Mouse (Mus musculus): ENCODE measurements around the gene Zfp90. TPM values are rescaled to one million over a fixed set of nuclear protein-coding genes. Genes with fewer than 3 reads are reported as not detected.

Gene Zfp90
- polyA plus RNA-seq, 1 experiment, result 4.7 TPM

GRCm38 (mm10) chr8:106403246-106403933 is 11.7 kb upstream of the Zfp90 start:
- Histone ChIP-seq H3K27me3 (ENCODE audit: control insufficient read depth, insufficient read depth, low read length) (no peaks in the 10 kb centered on the region), H3K4me1 (replicated peaks; ENCODE audit: control insufficient read depth, insufficient read depth, low read length) (no peaks in the 10 kb centered on the region), H3K27ac (ENCODE audit: control insufficient read depth, insufficient read depth, low read length) (no peak overlapping the region), H3K36me3 (ENCODE audit: control insufficient read depth, insufficient read depth, low read length) (no peaks in the 10 kb centered on the region), H3K4me3 (ENCODE audit: control insufficient read depth, insufficient read depth, low read length) (no peak overlapping the region)
- TF ChIP-seq POLR2A (IDR thresholded peaks at IDR 0.05; ENCODE audit: control insufficient read depth, extremely low read depth, insufficient read depth, low read length, poor library complexity), result no peak
- TF ChIP-seq CTCF (IDR thresholded peaks at IDR 0.05; ENCODE audit: borderline replicate concordance, control insufficient read depth, extremely low read depth, insufficient read depth, low read length, poor library complexity), result 0 out of 2 replicates have a peak, but pooled peaks have one; percentile 45
- peak; percentile 37 for DNase-seq
- 40% methylated on average over 12 of the region's 12 CpGs for WGBS

DNA sequence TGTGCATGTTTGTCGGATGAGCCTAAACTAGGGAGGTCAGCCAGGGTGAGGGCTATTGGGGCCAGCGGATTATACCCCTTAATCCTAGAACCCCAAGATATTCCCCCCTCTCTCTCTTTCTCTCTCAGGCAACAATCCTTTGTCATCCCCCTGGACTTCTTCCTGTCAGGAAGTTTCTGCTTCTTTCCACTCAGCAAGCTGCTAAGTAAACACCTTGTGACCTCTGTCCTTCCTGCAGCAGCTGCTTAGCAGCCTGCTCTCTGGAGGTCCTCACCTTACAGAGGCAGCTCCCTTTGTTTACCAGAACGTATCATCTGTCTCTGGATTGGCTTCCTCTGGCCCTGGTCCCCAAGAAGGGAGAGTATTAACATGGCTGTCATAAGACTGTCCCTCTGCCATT is 10.3 kb upstream of the Zfp90 start:
- H3K36me3 ChIP-seq (ENCODE audit: control insufficient read depth, insufficient read depth, low read length), result no peaks in the 10 kb centered on the region
- TF ChIP-seq POLR2A (IDR thresholded peaks at IDR 0.05; ENCODE audit: control insufficient read depth, extremely low read depth, insufficient read depth, low read length, poor library complexity) (no peak), CTCF (IDR thresholded peaks at IDR 0.05; ENCODE audit: borderline replicate concordance, control insufficient read depth, extremely low read depth, insufficient read depth, low read length, poor library complexity) (no peak)
- 81% methylated on average over 3 of the region's 3 CpGs for WGBS
- no peak for DNase-seq
- H3K27me3 ChIP-seq (ENCODE audit: control insufficient read depth, insufficient read depth, low read length), result no peaks in the 10 kb centered on the region
- H3K4me1 ChIP-seq (replicated peaks; ENCODE audit: control insufficient read depth, insufficient read depth, low read length), result no peaks in the 10 kb centered on the region
- no peak overlapping the region for H3K27ac ChIP-seq (ENCODE audit: control insufficient read depth, insufficient read depth, low read length)
- no peak overlapping the region for H3K4me3 ChIP-seq (ENCODE audit: control insufficient read depth, insufficient read depth, low read length)

- 82% methylated on average over 16 of the region's 16 CpGs for WGBS
- Histone ChIP-seq H3K4me3 (ENCODE audit: control insufficient read depth, insufficient read depth, low read length) (no peak overlapping the region), H3K27me3 (ENCODE audit: control insufficient read depth, insufficient read depth, low read length) (no peaks in the 10 kb centered on the region), H3K27ac (ENCODE audit: control insufficient read depth, insufficient read depth, low read length) (no peak overlapping the region), H3K4me1 (replicated peaks; ENCODE audit: control insufficient read depth, insufficient read depth, low read length) (no peaks in the 10 kb centered on the region), H3K36me3 (ENCODE audit: control insufficient read depth, insufficient read depth, low read length) (no peaks in the 10 kb centered on the region)
- DNase-seq, result no peak
- TF ChIP-seq CTCF (IDR thresholded peaks at IDR 0.05; ENCODE audit: borderline replicate concordance, control insufficient read depth, extremely low read depth, insufficient read depth, low read length, poor library complexity) (no peak), POLR2A (IDR thresholded peaks at IDR 0.05; ENCODE audit: control insufficient read depth, extremely low read depth, insufficient read depth, low read length, poor library complexity) (no peak)
Measured at GRCm38 (mm10) chr8:106405810-106406209, 9.3 kb upstream of the Zfp90 start.

DNA sequence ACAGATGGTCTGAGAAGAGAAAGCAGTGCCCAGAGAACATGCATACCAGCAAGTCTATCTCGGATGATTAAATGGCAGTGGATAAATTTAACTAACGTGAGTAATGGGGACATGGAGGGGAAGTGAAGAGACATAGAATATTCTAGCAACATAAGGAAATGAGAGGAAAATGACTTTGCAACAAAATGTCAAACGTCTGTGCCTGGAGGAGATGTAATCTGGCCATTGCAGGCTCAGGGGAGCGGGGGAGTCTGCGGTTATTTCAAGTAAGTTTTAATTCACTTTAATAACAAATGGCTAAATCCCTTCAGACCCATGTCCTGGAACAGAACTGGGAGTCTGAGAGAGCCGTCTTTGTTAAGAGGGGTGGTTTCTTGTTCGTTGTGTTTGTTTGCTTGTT is 5.1 kb upstream of the Zfp90 start:
- WGBS, result 34% methylated on average over 7 of the region's 7 CpGs
- TF ChIP-seq CTCF (IDR thresholded peaks at IDR 0.05; ENCODE audit: borderline replicate concordance, control insufficient read depth, extremely low read depth, insufficient read depth, low read length, poor library complexity) (no peak), POLR2A (IDR thresholded peaks at IDR 0.05; ENCODE audit: control insufficient read depth, extremely low read depth, insufficient read depth, low read length, poor library complexity) (no peak)
- no peak for DNase-seq
- H3K36me3 ChIP-seq (ENCODE audit: control insufficient read depth, insufficient read depth, low read length), result no peaks in the 10 kb centered on the region
- no peaks in the 10 kb centered on the region for H3K4me1 ChIP-seq (replicated peaks; ENCODE audit: control insufficient read depth, insufficient read depth, low read length)
- H3K27me3 ChIP-seq (ENCODE audit: control insufficient read depth, insufficient read depth, low read length), result no peaks in the 10 kb centered on the region
- no peak overlapping the region for H3K4me3 ChIP-seq (ENCODE audit: control insufficient read depth, insufficient read depth, low read length)
- no peak overlapping the region for H3K27ac ChIP-seq (ENCODE audit: control insufficient read depth, insufficient read depth, low read length)

DNA sequence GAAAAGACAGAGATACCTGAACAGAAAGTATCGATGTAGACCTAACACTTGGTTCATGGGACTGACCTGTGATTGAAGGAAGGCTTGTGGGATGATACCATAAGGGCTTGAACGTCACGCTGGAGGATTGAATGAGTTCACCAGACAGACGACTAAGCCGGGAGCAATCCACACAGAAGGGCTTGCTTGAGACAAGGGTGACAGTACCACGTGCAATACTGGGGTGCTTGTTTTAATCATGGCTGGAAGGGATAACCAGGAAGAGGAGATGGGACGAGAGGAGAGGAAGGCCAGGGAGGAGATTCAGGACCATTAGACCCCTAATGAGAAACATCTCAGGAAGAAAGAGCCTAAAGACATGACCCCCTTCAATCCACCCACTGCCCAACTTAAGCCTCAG is 4.6 kb upstream of the Zfp90 start:
- TF ChIP-seq POLR2A (IDR thresholded peaks at IDR 0.05; ENCODE audit: control insufficient read depth, extremely low read depth, insufficient read depth, low read length, poor library complexity) (no peak), CTCF (IDR thresholded peaks at IDR 0.05; ENCODE audit: borderline replicate concordance, control insufficient read depth, extremely low read depth, insufficient read depth, low read length, poor library complexity) (no peak)
- H3K36me3 ChIP-seq (ENCODE audit: control insufficient read depth, insufficient read depth, low read length), result no peaks in the 10 kb centered on the region

GRCm38 (mm10) chr8:106411783-106412451 is 3.2 kb upstream of the Zfp90 start:
- Histone ChIP-seq H3K4me1 (replicated peaks; ENCODE audit: control insufficient read depth, insufficient read depth, low read length) (peaks cover 5% of the 10 kb centered on the region; the same call in 1 of the 2 replicates), H3K27me3 (ENCODE audit: control insufficient read depth, insufficient read depth, low read length) (no peaks in the 10 kb centered on the region), H3K36me3 (ENCODE audit: control insufficient read depth, insufficient read depth, low read length) (no peaks in the 10 kb centered on the region), H3K4me3 (ENCODE audit: control insufficient read depth, insufficient read depth, low read length) (no peak overlapping the region), H3K27ac (ENCODE audit: control insufficient read depth, insufficient read depth, low read length) (no peak overlapping the region)
- peak; percentile 61; the same call in 1 of the 2 replicates for TF ChIP-seq CTCF (IDR thresholded peaks at IDR 0.05; ENCODE audit: borderline replicate concordance, control insufficient read depth, extremely low read depth, insufficient read depth, low read length, poor library complexity)
- TF ChIP-seq POLR2A (IDR thresholded peaks at IDR 0.05; ENCODE audit: control insufficient read depth, extremely low read depth, insufficient read depth, low read length, poor library complexity), result no peak
- 23% methylated on average over 14 of the region's 14 CpGs for WGBS
- peak; percentile 61 for DNase-seq

More for the DNA sequence above, 4.6 kb upstream of the Zfp90 start:
- Histone ChIP-seq H3K4me1 (replicated peaks; ENCODE audit: control insufficient read depth, insufficient read depth, low read length) (peaks cover under 1% of the 10 kb centered on the region; the same call in 1 of the 2 replicates), H3K4me3 (ENCODE audit: control insufficient read depth, insufficient read depth, low read length) (no peak overlapping the region), H3K27me3 (ENCODE audit: control insufficient read depth, insufficient read depth, low read length) (no peaks in the 10 kb centered on the region), H3K27ac (ENCODE audit: control insufficient read depth, insufficient read depth, low read length) (no peak overlapping the region)
- no peak for DNase-seq
- WGBS, result 86% methylated on average over 7 of the region's 7 CpGs
